Mouse (Mus musculus): ENCODE measurements around the gene Pou1f1. TPM values are rescaled to one million over a fixed set of nuclear protein-coding genes. Genes with fewer than 3 reads are reported as not detected.

The Pou1f1 gene
- total and polyA plus RNA-seq, 3 experiments = not detected

- Histone ChIP-seq H3K9ac (ENCODE audit: control insufficient read depth, low read depth, low read length, poor library complexity, severe bottlenecking) (no peak overlapping the region), H3K27me3 (ENCODE audit: control insufficient read depth in 1 of 2, insufficient read depth in 2 of 2, low read length in 2 of 2) (no peaks in the 10 kb centered on the region), H3K4me3 (ENCODE audit: control insufficient read depth in 1 of 2, insufficient read depth in 1 of 2, low read depth in 2 of 2, low read length in 2 of 2) (no peak overlapping the region), H3K79me2 (ENCODE audit: control insufficient read depth, insufficient read depth, low read length, poor library complexity) (no peaks in the 10 kb centered on the region), H3K9me3 (replicated peaks; ENCODE audit: insufficient read depth, low read length) (no peaks in the 10 kb centered on the region), H3K36me3 (ENCODE audit: control insufficient read depth in 1 of 2, insufficient read depth in 2 of 2, low read length in 2 of 2) (peaks cover 2 to 10% of the 10 kb centered on the region in 2 experiments), H3K27ac (ENCODE audit: control insufficient read depth, low read depth, low read length) (no peak overlapping the region), H3K4me1 (ENCODE audit: control insufficient read depth in 1 of 2, insufficient read depth in 2 of 2, low read length in 2 of 2) (peaks cover 1 to 3% of the 10 kb centered on the region in 2 experiments; a peak in 1 of 4 replicates)
- no peak for DNase-seq (ENCODE audit: low read depth, low spot score)
- TF ChIP-seq SIN3A (IDR thresholded peaks at IDR 0.05; ENCODE audit: low read length) = no peak
- no peak for TF ChIP-seq MYC (IDR thresholded peaks at IDR 0.05; ENCODE audit: low read depth, low read length)
- no peak for TF ChIP-seq SMC3 (IDR thresholded peaks at IDR 0.05; ENCODE audit: low read depth, low read length)
- TF ChIP-seq HCFC1 (IDR thresholded peaks at IDR 0.05; ENCODE audit: low read depth, low read length) = no peak
- TF ChIP-seq ETS1 (IDR thresholded peaks at IDR 0.05; ENCODE audit: low read depth, low read length) = no peak
- TF ChIP-seq UBTF (IDR thresholded peaks at IDR 0.05; ENCODE audit: borderline replicate concordance, insufficient read depth, low read depth, low read length) = no peak
- no peak for TF ChIP-seq RCOR1 (IDR thresholded peaks at IDR 0.05; ENCODE audit: low read depth, low read length)
- no peak for TF ChIP-seq ZKSCAN1 (IDR thresholded peaks at IDR 0.05; ENCODE audit: low read depth, low read length)
- no peak for TF ChIP-seq NRF1 (IDR thresholded peaks at IDR 0.05; ENCODE audit: insufficient read depth, low read depth, low read length, poor library complexity, severe bottlenecking)
- TF ChIP-seq TCF12 (IDR thresholded peaks at IDR 0.05; ENCODE audit: low read depth, low read length) = no peak
- TF ChIP-seq MAFK (IDR thresholded peaks at IDR 0.05; ENCODE audit: borderline replicate concordance, low read depth, low read length) = no peak
- no peak for TF ChIP-seq POLR2AphosphoS5 (IDR thresholded peaks at IDR 0.05; ENCODE audit: borderline replicate concordance, low read depth, low read length)
- no peak for TF ChIP-seq BHLHE40 (IDR thresholded peaks at IDR 0.05; ENCODE audit: borderline replicate concordance, low read depth, low read length)
- TF ChIP-seq GATA1 (IDR thresholded peaks at IDR 0.05; ENCODE audit: low read depth, low read length) = no peak
- no peak for TF ChIP-seq MXI1 (IDR thresholded peaks at IDR 0.05; ENCODE audit: low read depth, low read length)
These were observed 23.5 kb downstream of the Pou1f1 start for GRCm38 (mm10) chr16:65543676-65544293.

DNA sequence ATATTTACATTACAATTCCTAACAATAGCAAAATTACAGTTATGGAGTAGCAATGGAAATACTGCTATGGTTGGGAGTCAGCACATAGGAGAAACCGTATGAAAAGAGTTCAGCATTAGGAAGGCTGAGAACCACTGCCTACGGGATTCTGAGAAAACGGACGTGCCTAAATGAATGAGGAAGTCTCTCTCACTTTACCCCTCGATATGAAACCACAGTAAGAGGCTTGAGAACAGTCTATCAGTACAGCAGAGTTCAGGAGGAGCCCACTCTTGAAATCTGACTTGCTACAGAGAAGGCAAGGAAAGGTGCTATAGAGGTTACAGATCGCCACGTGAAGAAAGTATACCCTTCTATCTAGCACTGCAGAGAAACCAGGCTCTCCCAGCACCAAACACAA, 28.6 kb downstream of the Pou1f1 start:
- Histone ChIP-seq H3K36me3 (ENCODE audit: control insufficient read depth in 1 of 2, insufficient read depth in 2 of 2, low read length in 2 of 2) (peaks cover 2 to 8% of the 10 kb centered on the region in 2 experiments; a peak in 3 of 4 replicates), H3K4me1 (ENCODE audit: control insufficient read depth in 1 of 2, insufficient read depth in 2 of 2, low read length in 2 of 2) (peaks cover 6 to 7% of the 10 kb centered on the region in 2 experiments; a peak in 3 of 4 replicates), H3K9ac (ENCODE audit: control insufficient read depth, low read depth, low read length, poor library complexity, severe bottlenecking) (no peak overlapping the region), H3K27me3 (ENCODE audit: control insufficient read depth in 1 of 2, insufficient read depth in 2 of 2, low read length in 2 of 2) (no peaks in the 10 kb centered on the region), H3K27ac (ENCODE audit: control insufficient read depth, low read depth, low read length) (no peak overlapping the region), H3K79me2 (ENCODE audit: control insufficient read depth, insufficient read depth, low read length, poor library complexity) (no peaks in the 10 kb centered on the region), H3K4me3 (ENCODE audit: control insufficient read depth in 1 of 2, insufficient read depth in 1 of 2, low read depth in 2 of 2, low read length in 2 of 2) (peak overlapping the region in 1 of 2 experiments; percentile 29; a peak in 1 of 4 replicates), H3K9me3 (replicated peaks; ENCODE audit: insufficient read depth, low read length) (no peaks in the 10 kb centered on the region)
- DNase-seq (ENCODE audit: low read depth, low spot score) = peak; percentile 79
- TF ChIP-seq MAZ (IDR thresholded peaks at IDR 0.05; ENCODE audit: low read depth, low read length) (no peak), CHD1 (IDR thresholded peaks at IDR 0.05; ENCODE audit: low read depth, low read length) (no peak), POLR2A (IDR thresholded peaks at IDR 0.05; ENCODE audit: control insufficient read depth in 1 of 2, insufficient read depth in 1 of 2, low read depth in 1 of 2, low read length in 2 of 2, poor library complexity in 1 of 2) (no peak), SIN3A (IDR thresholded peaks at IDR 0.05; ENCODE audit: low read length) (0 out of 2 replicates have a peak, but pooled peaks have one; percentile 27), UBTF (IDR thresholded peaks at IDR 0.05; ENCODE audit: borderline replicate concordance, insufficient read depth, low read depth, low read length) (no peak), RCOR1 (IDR thresholded peaks at IDR 0.05; ENCODE audit: low read depth, low read length) (peak; percentile 75), NELFE (IDR thresholded peaks at IDR 0.05; ENCODE audit: low read depth, low read length) (no peak), BHLHE40 (IDR thresholded peaks at IDR 0.05; ENCODE audit: borderline replicate concordance, low read depth, low read length) (peak; percentile 52; the same call in 1 of the 2 replicates), POLR2AphosphoS2 (IDR thresholded peaks at IDR 0.05; ENCODE audit: low read length) (no peak), SMC3 (IDR thresholded peaks at IDR 0.05; ENCODE audit: low read depth, low read length) (no peak), ZKSCAN1 (IDR thresholded peaks at IDR 0.05; ENCODE audit: low read depth, low read length) (no peak), POLR2AphosphoS5 (IDR thresholded peaks at IDR 0.05; ENCODE audit: borderline replicate concordance, low read depth, low read length) (no peak), USF1 (IDR thresholded peaks at IDR 0.05; ENCODE audit: low read depth, low read length) (no peak), GATA1 (IDR thresholded peaks at IDR 0.05; ENCODE audit: low read depth, low read length) (peak; percentile 46), E2F4 (IDR thresholded peaks at IDR 0.05; ENCODE audit: borderline replicate concordance, low read depth, low read length) (no peak), CHD2 (IDR thresholded peaks at IDR 0.05; ENCODE audit: low read length) (no peak), JUND (IDR thresholded peaks at IDR 0.05; ENCODE audit: low read depth, low read length) (no peak), KAT2A (conservative IDR thresholded peaks at IDR 0.05; ENCODE audit: low read depth, low read length) (no peak), MYC (IDR thresholded peaks at IDR 0.05; ENCODE audit: low read depth, low read length) (0 out of 2 replicates have a peak, but pooled peaks have one; percentile 33), ZC3H11A (IDR thresholded peaks at IDR 0.05; ENCODE audit: low read depth, low read length) (no peak), RAD21 (IDR thresholded peaks at IDR 0.05; ENCODE audit: low read depth, low read length) (no peak), MAX (IDR thresholded peaks at IDR 0.05; ENCODE audit: low read length) (no peak), MXI1 (IDR thresholded peaks at IDR 0.05; ENCODE audit: low read depth, low read length) (no peak), ELF1 (IDR thresholded peaks at IDR 0.05; ENCODE audit: low read depth, low read length) (peak; percentile 56), HCFC1 (IDR thresholded peaks at IDR 0.05; ENCODE audit: low read depth, low read length) (no peak)
